Mouse (Mus musculus): ENCODE measurements around the gene Rgs12.

Rgs12 gene

DNA sequence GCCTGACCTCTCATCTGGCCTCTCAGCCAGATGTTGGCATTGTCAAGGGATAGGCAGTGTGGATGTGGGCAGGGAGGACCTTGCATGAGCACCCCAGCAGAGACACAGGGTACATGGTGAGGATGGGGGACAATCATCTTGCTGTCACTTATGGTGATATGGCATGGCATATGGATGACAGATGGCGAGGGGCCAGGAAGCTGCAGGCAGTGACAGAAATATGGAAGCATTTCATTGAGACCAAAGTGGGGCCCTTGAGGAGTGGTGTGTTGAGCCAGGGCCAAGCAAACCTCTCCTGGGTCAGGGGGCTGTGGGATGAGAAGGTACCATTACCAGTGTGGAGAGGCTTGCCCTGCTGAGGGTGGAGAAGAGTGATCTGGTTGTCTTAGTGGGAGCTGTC, 127.1 kb downstream of the Rgs12 start:
- no peak for DNase-seq (ENCODE audit: low spot score in 2 of 2)

DNA sequence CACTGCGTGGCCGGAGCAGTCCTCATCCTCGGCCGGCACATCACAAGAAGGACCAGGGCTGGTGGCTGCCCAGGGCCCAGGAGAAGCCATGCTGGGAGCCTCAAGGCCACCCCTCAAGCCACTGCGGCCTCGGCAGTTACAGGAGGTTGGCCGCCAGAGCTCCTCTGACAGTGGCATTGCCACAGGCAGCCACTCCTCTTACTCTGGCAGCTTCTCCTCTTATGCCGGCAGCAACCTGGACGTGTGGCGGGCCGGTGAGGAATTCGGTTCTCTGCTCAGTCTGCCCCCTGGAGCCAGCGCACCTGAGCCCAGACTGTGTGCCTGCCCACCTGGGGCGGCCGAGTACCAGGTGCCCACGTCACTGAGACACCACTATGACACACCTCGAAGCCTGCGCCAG, 129.9 kb downstream of the Rgs12 start:
- no peak for DNase-seq (ENCODE audit: low spot score in 2 of 2)

DNA sequence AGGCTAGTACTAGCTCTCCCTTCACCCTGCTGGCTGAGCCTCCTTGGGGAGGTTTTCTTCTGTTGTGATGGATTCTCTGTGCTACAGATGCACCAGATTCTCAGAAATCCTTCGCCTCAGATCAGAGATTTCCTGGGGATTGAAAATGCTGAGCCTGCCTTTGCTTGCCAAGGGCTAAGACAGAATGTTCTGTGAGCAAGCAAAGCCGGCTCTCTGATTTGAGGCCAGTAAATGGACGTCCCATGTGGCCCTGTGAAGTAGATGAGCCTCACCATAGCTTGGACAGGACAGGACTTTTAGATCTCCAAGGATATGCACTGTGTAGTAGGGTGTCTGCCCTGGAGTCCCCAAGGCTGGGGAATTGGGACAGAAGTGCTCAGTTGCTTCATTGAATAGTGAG, 135.7 kb downstream of the Rgs12 start:
- no peak for DNase-seq (ENCODE audit: low spot score in 2 of 2)

DNA sequence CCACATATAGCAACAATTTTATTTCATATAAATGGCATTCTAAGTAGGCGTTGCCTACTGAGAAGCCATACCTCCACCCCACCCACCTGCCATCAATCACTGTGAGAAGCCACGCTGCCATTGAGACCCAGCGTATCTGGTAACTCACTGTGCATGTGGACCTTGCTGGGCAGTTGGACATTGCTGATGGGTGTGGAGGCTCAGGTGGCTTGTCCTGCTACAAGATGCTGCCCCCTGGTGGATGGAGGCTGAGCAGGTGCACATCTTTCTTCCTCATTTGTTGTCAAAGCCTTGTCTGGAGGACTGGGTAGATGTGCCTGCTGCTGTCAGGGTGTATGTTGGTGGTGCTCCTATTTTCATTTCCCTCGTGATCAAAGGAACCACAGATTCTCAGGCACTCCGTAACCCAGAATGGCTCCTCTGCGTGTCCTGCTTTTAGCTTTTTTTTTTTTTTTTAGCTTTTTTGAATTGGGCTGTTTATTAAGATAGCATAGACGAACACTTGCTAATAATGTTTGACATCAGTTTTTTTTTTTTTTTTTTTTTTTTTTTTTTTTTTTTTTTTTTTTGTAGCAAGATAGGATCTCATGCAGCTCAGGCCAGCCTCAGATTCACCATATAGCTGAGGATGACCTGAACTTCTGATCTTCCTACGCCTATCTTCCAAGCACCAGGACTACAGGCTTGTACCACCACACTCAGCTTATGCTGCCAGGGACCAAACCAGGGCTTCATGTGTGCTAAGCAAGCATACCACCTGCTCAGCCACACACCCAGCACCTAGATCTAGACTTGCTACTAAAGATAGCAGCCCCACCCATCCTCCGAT, 139.8 kb downstream of the Rgs12 start:
- peak; percentile 38 to 70 for DNase-seq (ENCODE audit: low spot score in 2 of 2)
